Mouse (Mus musculus) adrenal gland, postnatal 36 days (tissue): ENCODE data around the gene Crebrf. TPM values are rescaled to one million over a fixed set of nuclear protein-coding genes. Genes with fewer than 3 reads are reported as not detected.

Source experiments
- DNase-seq, 2 experiments: peaks; one replicate each; pipeline ENCODE4 v3.0.0; 2021; ENCODE audit warnings: mixed read lengths in 1 of 2
- total RNA-seq, 2 experiments: library from RNA; stranded (reverse); gene quantifications; 2 replicates each; pipeline ENCODE4 v1.2.3; 2021

Crebrf gene
- total RNA-seq, 2 experiments from 2014 or later: 64.7 to 78.0 TPM

DNA sequence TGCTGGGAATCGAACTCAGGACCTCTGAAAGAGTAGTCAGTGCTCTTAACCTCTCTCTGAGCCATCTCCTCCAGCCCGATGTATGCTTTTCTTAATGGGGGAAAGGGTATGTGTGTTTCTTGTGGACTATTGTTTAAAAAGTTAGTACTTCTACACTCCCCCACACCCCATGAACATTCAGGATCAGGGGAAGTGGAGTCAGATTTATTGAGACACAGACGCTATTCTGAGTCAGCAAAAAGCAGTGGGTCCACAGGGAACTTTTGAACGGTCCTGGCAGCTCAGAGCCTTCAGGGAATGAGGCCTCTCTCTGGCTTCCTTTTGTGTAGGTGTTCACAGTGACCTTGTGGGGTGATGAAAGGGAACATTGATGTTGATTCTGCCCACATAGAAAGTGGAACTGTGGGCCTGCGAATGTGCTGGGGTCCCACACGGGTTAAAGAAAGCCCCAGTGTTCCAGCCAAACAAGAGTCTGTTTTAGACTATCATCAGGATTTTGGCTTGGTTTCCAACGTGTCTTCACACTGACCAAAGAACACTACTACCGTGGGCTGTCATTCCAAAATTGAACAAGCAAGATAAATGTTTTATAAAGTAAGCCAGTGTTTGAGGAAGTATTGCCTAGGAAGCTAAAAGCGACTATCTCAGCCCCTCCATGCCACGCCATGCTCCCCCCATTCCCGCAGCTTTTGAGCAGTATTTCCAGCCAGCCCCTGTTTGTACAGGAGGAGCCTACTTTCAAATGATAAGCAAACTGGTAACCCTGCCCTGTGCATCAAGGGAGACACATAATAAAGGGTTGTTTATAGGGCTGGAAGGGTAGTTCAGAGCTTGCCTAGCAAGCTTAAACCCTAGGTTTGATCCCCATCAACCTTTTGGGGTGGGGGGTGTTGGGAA is 9.7 kb upstream of the Crebrf start:
- DNase-seq: peak in 1 of 2 experiments; percentile 20

DNA sequence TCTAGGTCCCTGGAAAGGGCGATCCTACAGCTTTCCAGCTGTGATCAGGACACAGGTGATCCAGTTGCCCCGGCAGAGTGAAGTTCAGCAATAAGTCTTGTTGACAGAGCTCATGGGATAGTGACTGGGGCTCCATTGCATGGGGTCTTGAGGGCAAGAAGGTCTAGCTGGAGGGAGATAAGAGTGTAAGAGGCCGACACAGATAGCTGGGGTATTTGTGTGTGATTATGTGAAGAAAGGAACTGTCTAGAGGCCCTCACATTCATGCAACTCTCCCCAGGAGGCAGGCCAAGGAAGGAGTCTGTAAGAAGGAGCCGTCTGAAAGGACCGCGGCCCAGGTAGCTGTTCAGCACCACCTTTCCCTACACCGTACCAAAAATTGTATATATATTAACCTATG is 8.4 kb upstream of the Crebrf start:
- DNase-seq: no peak

- no peak for DNase-seq
These were observed 7.0 kb upstream of the Crebrf start for GRCm38 (mm10) chr17:26708499-26708898.

GRCm38 (mm10) chr17:26708993-26709590 is 6.4 kb upstream of the Crebrf start:
- no peak for DNase-seq

DNA sequence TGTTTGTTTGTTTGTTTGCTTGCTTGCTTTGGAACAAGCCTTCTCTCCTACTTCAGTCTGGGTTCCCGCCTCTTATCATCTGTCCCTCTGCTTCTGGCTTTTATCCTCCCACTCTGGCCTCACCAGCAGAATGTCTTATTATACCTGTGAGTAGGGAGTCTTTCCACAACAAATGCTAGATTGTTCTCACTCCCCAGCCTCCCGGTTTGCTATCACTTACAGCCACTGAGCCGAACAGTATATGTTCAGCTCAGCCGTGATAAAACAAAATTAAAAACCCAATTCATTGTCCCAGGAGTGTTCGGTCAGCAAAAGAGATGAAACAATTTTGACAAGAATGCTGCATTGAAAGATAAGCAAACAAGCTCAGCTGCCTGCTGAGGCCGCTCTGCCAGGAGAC is 5.4 kb upstream of the Crebrf start:
- no peak for DNase-seq

DNA sequence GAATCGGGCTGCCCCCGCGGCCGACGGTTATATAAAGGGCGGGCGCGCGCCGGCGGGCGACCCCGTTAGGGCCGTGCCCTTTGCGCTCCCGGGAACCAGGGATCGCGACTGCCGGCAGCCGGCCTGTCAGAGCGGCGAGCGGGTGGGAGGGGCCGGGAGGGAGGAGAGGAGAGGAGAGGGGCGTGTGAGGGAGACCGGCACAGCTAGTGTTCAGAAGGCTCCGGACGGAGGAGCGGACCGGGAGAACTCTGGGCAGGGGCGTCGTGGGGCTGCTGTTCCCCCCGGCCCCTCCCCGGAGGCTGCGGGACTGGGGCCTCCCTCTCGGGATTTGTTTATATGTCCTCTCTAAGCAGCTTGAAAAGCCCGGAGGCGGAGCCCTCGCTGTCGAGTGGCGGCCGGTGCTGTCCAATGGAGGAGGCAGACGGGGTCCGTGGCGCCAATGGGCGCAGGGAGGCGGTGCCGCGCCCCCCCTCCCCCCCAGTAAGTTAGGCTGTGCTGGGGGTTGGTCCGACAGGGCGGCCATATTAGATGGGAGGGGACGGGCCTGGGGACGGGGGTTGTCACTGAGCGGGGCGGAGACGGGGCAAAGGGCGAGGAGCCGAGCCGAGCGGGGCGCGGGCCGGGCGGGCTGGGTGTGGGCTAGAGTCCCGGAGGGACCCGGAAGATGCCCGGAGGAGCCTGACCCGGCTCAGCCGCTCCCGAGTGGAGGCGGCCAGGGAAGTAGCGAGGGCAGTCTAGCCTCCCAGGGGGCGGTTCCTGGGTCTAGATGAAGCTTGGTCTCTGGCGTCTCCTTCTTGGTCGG is 667 bp downstream of the Crebrf start:
- peak; percentile 96 for DNase-seq

DNA sequence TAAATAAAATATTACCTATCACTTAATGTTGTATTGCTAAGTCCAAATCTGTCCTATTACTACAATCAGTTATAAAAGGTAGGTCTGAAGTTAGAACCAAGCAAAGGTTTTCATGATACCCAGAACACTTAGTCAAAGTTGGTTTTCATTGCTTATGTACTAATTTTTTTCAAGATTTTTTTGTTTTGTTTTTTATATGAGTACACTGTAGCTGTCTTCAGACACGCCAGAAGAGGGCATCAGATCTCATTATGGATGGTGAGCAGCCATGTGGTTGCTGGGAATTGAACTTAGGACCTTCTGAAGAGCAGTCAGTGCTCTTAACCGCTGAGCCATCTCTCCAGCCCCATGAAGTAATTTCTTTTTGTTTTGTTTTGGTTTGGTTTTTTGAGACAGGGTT is 2.4 kb downstream of the Crebrf start:
- peak in 1 of 2 experiments; percentile 11 for DNase-seq

GRCm38 (mm10) chr17:26719405-26719804 is 4.0 kb downstream of the Crebrf start:
- DNase-seq: no peak

- DNase-seq: no peak
These were observed 6.4 kb downstream of the Crebrf start for GRCm38 (mm10) chr17:26721802-26722201.

GRCm38 (mm10) chr17:26724790-26725189 is 9.3 kb downstream of the Crebrf start:
- no peak for DNase-seq

GRCm38 (mm10) chr17:26726674-26727073 is 11.2 kb downstream of the Crebrf start:
- no peak for DNase-seq

DNA sequence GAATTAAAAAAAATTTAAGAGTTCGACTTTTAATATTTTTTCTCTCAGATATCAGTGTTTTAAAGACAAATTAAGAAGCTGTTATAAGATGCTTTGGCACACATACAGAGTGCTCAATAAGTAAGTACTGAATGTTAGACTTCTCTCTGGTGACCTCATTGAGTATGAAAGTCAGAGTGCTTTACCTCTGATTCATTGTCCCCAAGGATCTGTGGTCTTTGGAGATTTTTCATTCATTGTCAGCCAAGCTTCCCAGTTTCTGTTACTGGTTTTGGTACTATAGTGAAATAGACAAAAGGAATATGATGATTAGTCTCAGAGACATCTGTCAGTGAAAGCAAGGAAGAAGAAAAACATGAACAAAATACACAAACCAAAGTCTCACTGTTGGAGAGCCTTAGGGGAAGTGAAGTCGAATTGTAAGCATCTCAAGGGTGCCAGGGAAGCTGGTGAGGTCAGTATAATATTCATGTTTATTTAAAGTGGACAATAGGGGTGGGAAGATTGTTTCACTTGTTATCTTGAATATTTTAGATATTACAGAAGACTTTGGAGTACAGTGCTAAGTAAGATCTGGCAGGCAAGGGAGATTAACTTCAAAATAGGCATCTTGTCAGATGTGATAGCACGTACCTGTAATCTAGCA is 11.8 kb downstream of the Crebrf start:
- DNase-seq: peak in 1 of 2 experiments; percentile 10

- DNase-seq: no peak
These were observed 27.1 kb downstream of the Crebrf start for GRCm38 (mm10) chr17:26742581-26742980.

GRCm38 (mm10) chr17:26743294-26743693 is 27.8 kb downstream of the Crebrf start:
- DNase-seq: no peak

GRCm38 (mm10) chr17:26749975-26750374 is 34.5 kb downstream of the Crebrf start:
- no peak for DNase-seq

GRCm38 (mm10) chr17:26752297-26752696 is 36.8 kb downstream of the Crebrf start:
- no peak for DNase-seq

GRCm38 (mm10) chr17:26753476-26753875 is 38.0 kb downstream of the Crebrf start:
- DNase-seq: no peak

DNA sequence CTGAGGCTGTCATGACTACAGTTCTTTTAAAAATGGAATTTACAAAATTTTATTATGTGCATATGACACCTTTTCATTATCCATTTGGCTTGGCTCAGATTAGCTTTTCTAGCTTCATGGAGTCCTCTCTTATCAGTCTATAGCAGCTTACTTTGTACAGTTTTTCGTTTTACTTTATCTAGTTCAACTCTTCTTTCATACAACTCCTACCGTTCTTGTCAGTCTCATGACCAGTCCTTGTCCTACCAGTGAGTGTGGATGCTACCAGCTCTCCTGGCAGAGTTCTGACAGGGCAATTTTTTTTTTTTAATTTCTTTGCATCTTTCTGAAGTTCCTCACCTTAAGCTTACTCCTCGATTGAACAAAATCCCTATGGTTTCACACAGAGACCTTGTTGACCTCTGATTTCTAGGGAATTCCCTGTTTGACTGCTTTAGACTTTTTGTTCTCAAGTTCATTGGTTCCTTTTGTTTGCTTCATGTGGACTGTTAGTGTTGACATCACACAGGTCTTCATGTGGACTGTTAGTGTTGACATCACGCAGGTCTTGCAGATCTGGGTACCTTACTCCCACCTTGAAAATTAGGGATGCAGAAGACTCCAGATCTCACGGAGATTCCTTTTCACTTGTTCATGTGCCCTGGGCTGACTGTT is 51.8 kb downstream of the Crebrf start:
- no peak for DNase-seq

DNA sequence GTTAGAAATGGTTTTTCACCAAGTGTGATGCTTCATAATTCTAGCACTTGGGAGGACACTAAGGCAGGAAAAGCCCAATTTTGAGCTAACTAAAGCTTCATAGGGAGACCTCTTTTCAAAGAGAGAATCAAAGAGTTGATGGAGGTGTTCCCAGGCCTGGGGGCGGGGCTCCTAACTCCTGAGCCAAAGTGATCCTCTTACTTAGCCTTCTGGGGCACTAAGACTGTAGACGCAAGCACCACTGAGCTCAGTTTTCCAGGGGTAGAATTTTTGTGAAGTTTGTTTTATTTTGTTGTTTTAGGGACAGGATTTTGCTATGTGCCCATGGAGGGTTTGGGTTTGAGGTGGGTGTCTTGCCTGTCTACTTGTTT is 52.3 kb downstream of the Crebrf start:
- no peak for DNase-seq

DNA sequence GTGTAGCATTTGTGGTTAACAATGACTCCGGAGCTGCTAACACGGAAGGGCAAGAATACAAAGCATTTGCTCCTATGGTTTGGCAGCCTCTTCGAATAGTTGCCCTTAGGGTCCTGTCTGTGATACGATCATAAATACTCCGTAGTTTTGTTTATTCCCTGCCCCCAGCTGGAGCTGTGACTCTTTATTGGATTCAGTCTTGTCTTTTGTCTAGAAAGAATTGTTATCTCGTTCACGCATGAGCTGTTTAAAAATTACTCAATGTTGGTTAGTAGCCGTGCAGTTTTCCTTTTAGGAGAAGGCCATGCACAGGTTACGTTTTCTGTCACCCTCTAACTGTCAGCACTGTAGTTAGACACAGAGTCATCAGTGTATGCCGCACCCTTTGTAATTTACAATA is 60.8 kb downstream of the Crebrf start:
- no peak for DNase-seq

DNA sequence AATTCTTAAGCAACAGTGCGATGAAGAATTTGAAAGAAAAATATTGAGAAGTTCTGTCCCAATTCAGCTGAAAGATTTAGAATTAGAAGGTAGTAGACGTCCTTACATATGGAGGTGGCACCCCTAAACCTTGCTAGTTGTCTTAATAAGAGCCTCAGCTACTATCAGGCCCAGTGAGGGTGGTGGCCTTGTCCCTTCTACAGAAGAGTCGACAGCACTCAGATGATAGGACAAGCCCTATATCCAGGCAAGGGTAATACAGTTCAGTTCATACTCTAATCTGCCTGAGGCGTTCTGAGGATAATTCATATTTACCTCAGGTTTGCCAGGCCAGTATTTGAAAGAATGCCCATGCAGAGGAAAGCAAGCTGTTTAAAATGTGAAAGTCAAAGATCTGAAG is 62.6 kb downstream of the Crebrf start:
- DNase-seq: no peak
